In the genomic region with DNA sequence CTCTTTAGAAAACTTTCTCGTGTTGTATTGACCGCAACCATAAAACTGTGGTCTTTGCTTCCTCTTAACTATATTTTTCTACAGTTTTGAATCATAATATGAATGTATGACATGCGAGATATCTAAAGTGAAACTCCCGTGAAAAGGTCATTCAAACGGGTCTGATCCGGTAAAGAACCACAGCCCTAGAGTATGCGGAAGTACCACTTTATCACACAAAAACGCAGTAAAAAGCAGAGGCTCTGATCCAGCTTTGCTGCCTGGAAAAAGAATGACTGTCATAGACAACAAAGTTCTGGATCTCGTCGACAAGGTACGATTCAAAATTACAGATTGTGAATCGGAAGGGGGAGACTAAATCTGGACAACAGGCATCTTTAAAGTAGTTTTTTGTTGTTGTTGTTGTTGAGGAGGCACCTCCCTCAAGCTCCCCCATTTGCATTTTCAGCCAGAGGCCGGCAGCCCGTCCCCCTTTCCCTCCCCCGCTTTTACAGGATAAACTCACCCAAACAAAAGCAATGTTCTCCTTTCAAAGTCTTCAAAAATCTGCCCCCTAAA, we compare ENCODE assay signal across 10 mouse cellular contexts. TPM values are rescaled to one million over a fixed set of nuclear protein-coding genes. Genes with fewer than 3 reads are reported as not detected.
A peak's percentile ranks its signal among the peaks of the same experiment; 100 is the strongest.
DNase-seq lines count a peak whose midpoint lies in the region; ATAC-seq lines count a peak whose summit lies in the region.
"Had no signal": no experiment of that assay in that cellular context is flagged by ENCODE, and none has a peak within 500 bp of the region (broad histone marks: within the 10 kb centered on the region; RNA-seq: fewer than 3 reads in every experiment).

No protein-coding gene starts in this region.

- H3K4me1 ChIP-seq in hindbrain, embryonic 14.5 days (replicated peaks; ENCODE audit: control insufficient read depth, insufficient read depth, low read length): no peaks in the 10 kb centered on the region
- H3K4me1 ChIP-seq in liver, embryonic 11.5 days (replicated peaks; ENCODE audit: control insufficient read depth, insufficient read depth, low read length): no peaks in the 10 kb centered on the region
- H3K4me1 ChIP-seq in neural tube, embryonic 11.5 days (ENCODE audit: control insufficient read depth, insufficient read depth, low read length): no peaks in the 10 kb centered on the region
- H3K4me1 ChIP-seq: megakaryocyte, embryonic 14.5 days had no signal

- intact Hi-C loops in gastrocnemius, postnatal 36 days (cut with DNase I): no loop called here

- H3K4me2 ChIP-seq in hindbrain, embryonic 14.5 days (replicated peaks): peak overlapping the region; percentile 30
- H3K4me2 ChIP-seq in liver, embryonic 11.5 days: peak overlapping the region; percentile 61
- peak overlapping the region; percentile 26 for H3K4me2 ChIP-seq in neural tube, embryonic 11.5 days (ENCODE audit: low read depth)

- 19% methylated on average over 15 of the region's 15 CpGs for WGBS in hindbrain, embryonic 14.5 days
- 8% methylated on average over 15 of the region's 15 CpGs for WGBS in liver, embryonic 11.5 days
- WGBS in neural tube, embryonic 11.5 days: 22% methylated on average over 15 of the region's 15 CpGs

- H3K27ac ChIP-seq in hindbrain, embryonic 14.5 days: no peak overlapping the region
- no peak overlapping the region for H3K27ac ChIP-seq in liver, embryonic 11.5 days (ENCODE audit: low read depth, low read length)
- no peak overlapping the region for H3K27ac ChIP-seq in neural tube, embryonic 11.5 days (ENCODE audit: low read depth, low read length)

- no peaks in the 10 kb centered on the region for H3K27me3 ChIP-seq in hindbrain, embryonic 14.5 days (ENCODE audit: control insufficient read depth, insufficient read depth, low read length)
- H3K27me3 ChIP-seq in liver, embryonic 11.5 days (replicated peaks; ENCODE audit: control insufficient read depth, insufficient read depth, low read length): no peaks in the 10 kb centered on the region
- H3K27me3 ChIP-seq in neural tube, embryonic 11.5 days (ENCODE audit: control insufficient read depth, insufficient read depth, low read length): no peaks in the 10 kb centered on the region
- H3K27me3 ChIP-seq: megakaryocyte, embryonic 14.5 days had no signal

- H3K9me3 ChIP-seq in hindbrain, embryonic 14.5 days (ENCODE audit: control insufficient read depth, low read length): no peaks in the 10 kb centered on the region
- H3K9me3 ChIP-seq in liver, embryonic 11.5 days (ENCODE audit: control insufficient read depth, low read length): no peaks in the 10 kb centered on the region
- H3K9me3 ChIP-seq in neural tube, embryonic 11.5 days (ENCODE audit: control insufficient read depth, low read length): no peaks in the 10 kb centered on the region
- H3K9me3 ChIP-seq: megakaryocyte, embryonic 14.5 days had no signal

- H3K36me3 ChIP-seq in hindbrain, embryonic 14.5 days (replicated peaks; ENCODE audit: control insufficient read depth, insufficient read depth): no peaks in the 10 kb centered on the region
- H3K36me3 ChIP-seq in liver, embryonic 11.5 days (ENCODE audit: control insufficient read depth, insufficient read depth, low read length): no peaks in the 10 kb centered on the region
- no peaks in the 10 kb centered on the region for H3K36me3 ChIP-seq in neural tube, embryonic 11.5 days (ENCODE audit: control insufficient read depth, insufficient read depth, low read length)

- ATAC-seq in erythroid progenitor cell, adult 5-6 weeks (replicated peaks; ENCODE audit: low FRiP score, poor library complexity, severe bottlenecking): peak; percentile 43
- ATAC-seq in hindbrain, embryonic 14.5 days (ENCODE audit: low FRiP score): no peak
- peak; percentile 72 for ATAC-seq in liver, embryonic 11.5 days (replicated peaks; ENCODE audit: low FRiP score)
- ATAC-seq in neural tube, embryonic 11.5 days (ENCODE audit: insufficient read depth, low FRiP score, low TSS enrichment): no peak

- H3K9ac ChIP-seq in hindbrain, embryonic 14.5 days: no peak overlapping the region
- peak overlapping the region; percentile 48 for H3K9ac ChIP-seq in liver, embryonic 11.5 days (ENCODE audit: low read depth, low read length)
- H3K9ac ChIP-seq in neural tube, embryonic 11.5 days (ENCODE audit: low read length): no peak overlapping the region

- peak overlapping the region; percentile 18 for H3K4me3 ChIP-seq in hindbrain, embryonic 14.5 days (replicated peaks; ENCODE audit: low read length)
- H3K4me3 ChIP-seq in liver, embryonic 11.5 days (ENCODE audit: low read depth, low read length): peak overlapping the region; percentile 51
- H3K4me3 ChIP-seq in neural tube, embryonic 11.5 days (ENCODE audit: low read depth, low read length): peak overlapping the region; percentile 12; the same call in 1 of the 2 replicates
- H3K4me3 ChIP-seq: megakaryocyte, embryonic 14.5 days had no signal

- DNase-seq in kidney, adult 18-20 months: peak; percentile 7
- DNase-seq in kidney, adult 11 months: no peak
- no peak for DNase-seq in hindbrain, embryonic 14.5 days (ENCODE audit: low spot score)
- DNase-seq in liver, embryonic 11.5 days (ENCODE audit: low spot score): peak; percentile 47
- peak; percentile 23 for DNase-seq in neural tube, embryonic 11.5 days (ENCODE audit: low spot score)
- DNase-seq in urinary bladder, postnatal 14 days (ENCODE audit: low spot score): no peak
- DNase-seq in gastrocnemius, postnatal 36 days: no peak

RNA-seq across cellular contexts. Expression of a gene that starts 0.4 kb away (rescaled TPM):
- total RNA-seq in erythroid progenitor cell, adult 5-6 weeks (2015; ENCODE audit: low replicate concordance): 31.0 and 59.5 TPM in 2 replicates
- 19.6 and 27.3 TPM in 2 replicates for total RNA-seq in erythroid progenitor cell, adult 5-6 weeks (2017; ENCODE audit: low replicate concordance)
- 1.6 and 2.2 TPM in 2 replicates for polyA plus RNA-seq in hindbrain, embryonic 14.5 days (2014; fragmentation: Nextera tagmentation; extraction: Ambion mirVana)
- polyA plus RNA-seq in liver, embryonic 11.5 days (2014; fragmentation: Nextera tagmentation; extraction: Ambion mirVana): 3.8 and 5.7 TPM in 2 replicates
- 2.2 TPM in 2 replicates for polyA plus RNA-seq in neural tube, embryonic 11.5 days (2014; fragmentation: Nextera tagmentation; extraction: Ambion mirVana)
- 1 to 10 TPM; 2.3 to 2.4 TPM for total RNA-seq in gastrocnemius, postnatal 36 days (2021)
- total RNA-seq: ES-E14 had no signal

RNA-seq across cellular contexts. Expression of a gene that starts 14.4 kb away (rescaled TPM):
- not detected in 2 replicates for total RNA-seq in erythroid progenitor cell, adult 5-6 weeks (2015; ENCODE audit: low replicate concordance)
- total RNA-seq in erythroid progenitor cell, adult 5-6 weeks (2017; ENCODE audit: low replicate concordance): not detected in 2 replicates
- not detected in 2 replicates for polyA plus RNA-seq in hindbrain, embryonic 14.5 days (2014; fragmentation: Nextera tagmentation; extraction: Ambion mirVana)
- 0.15 TPM in 1 of 2 replicates, not detected in the other for polyA plus RNA-seq in liver, embryonic 11.5 days (2014; fragmentation: Nextera tagmentation; extraction: Ambion mirVana)
- not detected in 2 replicates for polyA plus RNA-seq in neural tube, embryonic 11.5 days (2014; fragmentation: Nextera tagmentation; extraction: Ambion mirVana)
- under 1 TPM in 1 of 2 experiments, not detected in 1; 0.39 TPM for total RNA-seq in gastrocnemius, postnatal 36 days (2021)

RNA-seq across cellular contexts. Expression of a gene that starts 27.0 kb away (rescaled TPM):
- 2.5 TPM in 1 of 2 replicates, not detected in the other for total RNA-seq in erythroid progenitor cell, adult 5-6 weeks (2015; ENCODE audit: low replicate concordance)
- 0.76 and 1.5 TPM in 2 replicates for total RNA-seq in erythroid progenitor cell, adult 5-6 weeks (2017; ENCODE audit: low replicate concordance)
- 0.12 and 0.44 TPM in 2 replicates for polyA plus RNA-seq in hindbrain, embryonic 14.5 days (2014; fragmentation: Nextera tagmentation; extraction: Ambion mirVana)
- polyA plus RNA-seq in liver, embryonic 11.5 days (2014; fragmentation: Nextera tagmentation; extraction: Ambion mirVana): 0.47 and 0.52 TPM in 2 replicates
- polyA plus RNA-seq in neural tube, embryonic 11.5 days (2014; fragmentation: Nextera tagmentation; extraction: Ambion mirVana): 0.07 TPM in 2 replicates
- under 1 TPM; 0.62 to 0.66 TPM for total RNA-seq in gastrocnemius, postnatal 36 days (2021)
- total RNA-seq: ES-E14 had no signal

RNA-seq across cellular contexts. Expression of a gene that starts 38.3 kb away (rescaled TPM):
- total RNA-seq in erythroid progenitor cell, adult 5-6 weeks (2015; ENCODE audit: low replicate concordance): 8.3 and 15.5 TPM in 2 replicates
- 11.5 and 22.8 TPM in 2 replicates for total RNA-seq in erythroid progenitor cell, adult 5-6 weeks (2017; ENCODE audit: low replicate concordance)
- polyA plus RNA-seq in hindbrain, embryonic 14.5 days (2014; fragmentation: Nextera tagmentation; extraction: Ambion mirVana): 0.94 and 1.4 TPM in 2 replicates
- 1.2 TPM in 2 replicates for polyA plus RNA-seq in liver, embryonic 11.5 days (2014; fragmentation: Nextera tagmentation; extraction: Ambion mirVana)
- 0.45 and 0.62 TPM in 2 replicates for polyA plus RNA-seq in neural tube, embryonic 11.5 days (2014; fragmentation: Nextera tagmentation; extraction: Ambion mirVana)
- 1 to 10 TPM; 1.8 to 2.0 TPM for total RNA-seq in gastrocnemius, postnatal 36 days (2021)

RNA-seq across cellular contexts. Expression of a gene that starts 54.8 kb away (rescaled TPM):
- total RNA-seq in erythroid progenitor cell, adult 5-6 weeks (2015; ENCODE audit: low replicate concordance): 6.5 and 8.0 TPM in 2 replicates
- 1.3 and 2.7 TPM in 2 replicates for total RNA-seq in erythroid progenitor cell, adult 5-6 weeks (2017; ENCODE audit: low replicate concordance)
- polyA plus RNA-seq in hindbrain, embryonic 14.5 days (2014; fragmentation: Nextera tagmentation; extraction: Ambion mirVana): not detected in 2 replicates
- polyA plus RNA-seq in liver, embryonic 11.5 days (2014; fragmentation: Nextera tagmentation; extraction: Ambion mirVana): 0.06 and 0.08 TPM in 2 replicates
- not detected in 2 replicates for polyA plus RNA-seq in neural tube, embryonic 11.5 days (2014; fragmentation: Nextera tagmentation; extraction: Ambion mirVana)
- not detected for total RNA-seq in gastrocnemius, postnatal 36 days (2021)
- total RNA-seq: ES-E14 had no signal

Comparison
In these comparisons a context has a peak if more than half of its experiments do, and no peak if none do; other contexts are left out.
1. DNase-seq: peak in kidney, adult 18-20 months (single experiment), liver, embryonic 11.5 days (single experiment) and neural tube, embryonic 11.5 days (single experiment); none in kidney, adult 11 months (single experiment), hindbrain, embryonic 14.5 days (single experiment), urinary bladder, postnatal 14 days (single experiment) and gastrocnemius, postnatal 36 days (0 of 2).
2. ATAC-seq: peak in erythroid progenitor cell, adult 5-6 weeks (single experiment) and liver, embryonic 11.5 days (single experiment); none in hindbrain, embryonic 14.5 days (single experiment) and neural tube, embryonic 11.5 days (single experiment).
3. Peak in every context shown above with its lines, with median percentiles within 50 percentile points of each other: H3K4me2 ChIP-seq and H3K4me3 ChIP-seq.